Mouse (Mus musculus): ENCODE results near the gene Ercc8. TPM values are rescaled to one million over a fixed set of nuclear protein-coding genes. Genes with fewer than 3 reads are reported as not detected.

The Ercc8 gene
- total and polyA plus RNA-seq, 3 experiments, result 15.9 to 22.2 TPM; not detected in 1

DNA sequence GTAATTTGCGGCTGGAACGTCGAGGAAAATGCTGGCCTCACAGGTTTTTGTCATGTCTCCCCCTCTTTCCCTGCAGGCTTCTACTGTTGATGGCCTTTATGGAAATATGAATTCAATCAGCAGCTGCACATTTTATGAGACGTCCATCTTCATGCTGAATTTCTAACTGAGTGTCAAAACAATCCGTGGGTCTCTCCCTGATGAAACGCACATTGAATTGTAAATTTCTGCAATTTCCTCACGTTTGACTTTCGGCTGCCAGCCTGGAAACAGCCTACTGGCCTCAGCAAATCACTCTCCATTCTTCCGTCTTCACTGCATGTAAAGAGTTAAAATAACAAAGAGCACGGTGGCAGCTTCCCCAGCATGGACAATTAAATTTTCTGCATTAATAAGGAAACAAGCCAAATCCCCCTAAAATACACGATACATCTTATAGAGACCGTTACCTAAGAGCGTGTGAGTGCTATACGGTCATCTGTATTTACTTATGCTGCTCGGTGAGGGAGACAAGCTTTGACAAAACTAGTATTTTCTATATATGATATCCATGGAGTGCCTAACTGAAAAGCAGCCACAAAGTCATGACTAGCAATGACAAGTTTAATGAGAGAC, 35.3 kb upstream of the Ercc8 start:
- no peak for TF ChIP-seq CHD1 (IDR thresholded peaks at IDR 0.05; ENCODE audit: low read depth, low read length)
- TF ChIP-seq USF1 (IDR thresholded peaks at IDR 0.05; ENCODE audit: low read depth, low read length), result no peak
- no peak for TF ChIP-seq CHD2 (IDR thresholded peaks at IDR 0.05; ENCODE audit: low read length)
- no peak for TF ChIP-seq MEF2A (IDR thresholded peaks at IDR 0.05; ENCODE audit: extremely low read depth, insufficient replicate concordance, low read depth, low read length, poor library complexity, severe bottlenecking)
- TF ChIP-seq MAZ (IDR thresholded peaks at IDR 0.05; ENCODE audit: low read depth, low read length), result no peak
- no peak for TF ChIP-seq MAX (IDR thresholded peaks at IDR 0.05; ENCODE audit: low read length)
- TF ChIP-seq USF2 (IDR thresholded peaks at IDR 0.05; ENCODE audit: borderline replicate concordance in 1 of 2, insufficient read depth in 1 of 2, low read depth in 1 of 2, low read length in 2 of 2), result no peak
- no peak for TF ChIP-seq MAFK (IDR thresholded peaks at IDR 0.05; ENCODE audit: borderline replicate concordance, low read depth, low read length)
- no peak for TF ChIP-seq TCF12 (IDR thresholded peaks at IDR 0.05; ENCODE audit: low read depth, low read length)
- no peak for TF ChIP-seq TBP (IDR thresholded peaks at IDR 0.05; ENCODE audit: low read depth, low read length)
- no peak for TF ChIP-seq E2F4 (IDR thresholded peaks at IDR 0.05; ENCODE audit: borderline replicate concordance, low read depth, low read length)
- TF ChIP-seq ZKSCAN1 (IDR thresholded peaks at IDR 0.05; ENCODE audit: low read depth, low read length), result no peak
- TF ChIP-seq SIN3A (IDR thresholded peaks at IDR 0.05; ENCODE audit: low read length), result no peak
- TF ChIP-seq SMC3 (IDR thresholded peaks at IDR 0.05; ENCODE audit: low read depth, low read length), result no peak
- TF ChIP-seq CTCF (IDR thresholded peaks at IDR 0.05 in 2 of 3, conservative IDR thresholded peaks at IDR 0.05 in 1 of 3; ENCODE audit: control insufficient read depth in 1 of 3, insufficient read depth in 1 of 3, low read depth in 2 of 3, low read length in 3 of 3, poor library complexity in 1 of 3, severe bottlenecking in 1 of 3), result no peak
- TF ChIP-seq MYB (IDR thresholded peaks at IDR 0.05; ENCODE audit: low read depth, low read length), result no peak
- no peak for TF ChIP-seq ETS1 (IDR thresholded peaks at IDR 0.05; ENCODE audit: low read depth, low read length)
- no peak for TF ChIP-seq UBTF (IDR thresholded peaks at IDR 0.05; ENCODE audit: borderline replicate concordance, insufficient read depth, low read depth, low read length)
- no peaks in the 10 kb centered on the region for H3K4me1 ChIP-seq (ENCODE audit: control insufficient read depth in 1 of 2, insufficient read depth in 2 of 2, low read length in 2 of 2)
- H3K36me3 ChIP-seq (ENCODE audit: control insufficient read depth in 1 of 2, insufficient read depth in 2 of 2, low read length in 2 of 2), result no peaks in the 10 kb centered on the region

DNA sequence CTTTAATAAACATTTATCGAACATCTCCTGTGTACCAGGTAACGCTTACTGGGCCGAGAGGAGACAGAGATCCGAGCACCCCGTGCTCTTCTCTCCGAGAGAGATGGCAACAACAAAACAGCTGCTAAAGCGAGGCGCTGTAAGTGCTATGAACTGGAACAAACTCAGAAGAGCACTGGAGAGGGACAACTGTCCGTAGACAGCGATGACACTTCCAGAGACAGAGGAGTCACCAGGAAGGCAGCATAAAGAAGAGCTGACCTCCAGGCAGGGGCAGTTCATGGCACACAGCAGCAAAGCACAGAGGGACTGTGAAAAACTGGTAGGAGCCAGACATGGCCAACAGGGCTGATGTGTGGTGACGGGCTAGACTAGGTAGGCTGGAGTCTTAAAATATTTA, 34.4 kb upstream of the Ercc8 start:
- Histone ChIP-seq H3K36me3 (ENCODE audit: control insufficient read depth in 1 of 2, insufficient read depth in 2 of 2, low read length in 2 of 2) (no peaks in the 10 kb centered on the region), H3K79me2 (ENCODE audit: control insufficient read depth, insufficient read depth, low read length, poor library complexity) (no peaks in the 10 kb centered on the region; the same call in 1 of the 2 replicates), H3K9ac (ENCODE audit: control insufficient read depth, low read depth, low read length, poor library complexity, severe bottlenecking) (no peak overlapping the region), H3K27ac (ENCODE audit: control insufficient read depth, low read depth, low read length) (no peak overlapping the region), H3K9me3 (replicated peaks; ENCODE audit: insufficient read depth, low read length) (no peaks in the 10 kb centered on the region), H3K4me3 (ENCODE audit: control insufficient read depth in 1 of 2, insufficient read depth in 1 of 2, low read depth in 2 of 2, low read length in 2 of 2) (no peak overlapping the region), H3K27me3 (ENCODE audit: control insufficient read depth in 1 of 2, insufficient read depth in 2 of 2, low read length in 2 of 2) (no peaks in the 10 kb centered on the region), H3K4me1 (ENCODE audit: control insufficient read depth in 1 of 2, insufficient read depth in 2 of 2, low read length in 2 of 2) (no peaks in the 10 kb centered on the region)
- no peak for DNase-seq (ENCODE audit: low read depth, low spot score)
- TF ChIP-seq MAX (IDR thresholded peaks at IDR 0.05; ENCODE audit: low read length) (no peak), CHD2 (IDR thresholded peaks at IDR 0.05; ENCODE audit: low read length) (no peak), POLR2AphosphoS2 (IDR thresholded peaks at IDR 0.05; ENCODE audit: low read length) (no peak)

More for the DNA sequence above, 35.3 kb upstream of the Ercc8 start:
- no peak for DNase-seq (ENCODE audit: low read depth, low spot score)
- no peak overlapping the region for H3K4me3 ChIP-seq (ENCODE audit: control insufficient read depth in 1 of 2, insufficient read depth in 1 of 2, low read depth in 2 of 2, low read length in 2 of 2)
- H3K27ac ChIP-seq (ENCODE audit: control insufficient read depth, low read depth, low read length), result no peak overlapping the region
- H3K27me3 ChIP-seq (ENCODE audit: control insufficient read depth in 1 of 2, insufficient read depth in 2 of 2, low read length in 2 of 2), result no peaks in the 10 kb centered on the region
- no peaks in the 10 kb centered on the region for H3K9me3 ChIP-seq (replicated peaks; ENCODE audit: insufficient read depth, low read length)
- H3K79me2 ChIP-seq (ENCODE audit: control insufficient read depth, insufficient read depth, low read length, poor library complexity), result no peaks in the 10 kb centered on the region; the same call in 1 of the 2 replicates
- H3K9ac ChIP-seq (ENCODE audit: control insufficient read depth, low read depth, low read length, poor library complexity, severe bottlenecking), result no peak overlapping the region
